Mouse (Mus musculus) CH12.LX (cell line): Measurements from ENCODE around the gene Grb2.

ENCODE experiments used
- CTCF ChIP-seq, 2 experiments: IDR thresholded peaks in 1 of 2; conservative IDR thresholded peaks in 1 of 2; 2 replicates each; pipeline ENCODE4 v1.5.1; 2011 to 2012; ENCODE audit warnings: low read depth in 2 of 2, low read length in 2 of 2, improper control_type of control experiment in 1 of 2, inconsistent platforms in 1 of 2, mild to moderate bottlenecking in 1 of 2, moderate library complexity in 1 of 2
- ELF1 ChIP-seq: IDR thresholded peaks from 2 replicates; pipeline ENCODE4 v1.6.1; 2014; ENCODE audit warnings: low read depth, mild to moderate bottlenecking, inconsistent platforms, low read length, improper control_type of control experiment
- ETS1 ChIP-seq: conservative IDR thresholded peaks from 2 replicates; pipeline ENCODE4 v1.6.1; 2012; ENCODE audit warnings: low read depth, mild to moderate bottlenecking, inconsistent platforms, low read length, improper control_type of control experiment, moderate library complexity
- GABPA ChIP-seq: IDR thresholded peaks from 2 replicates; pipeline ENCODE4 v1.6.1; 2012; ENCODE audit warnings: low read depth, low read length, improper control_type of control experiment, inconsistent platforms; ENCODE audit not compliant: insufficient replicate concordance
- MAX ChIP-seq: IDR thresholded peaks from 2 replicates; pipeline ENCODE4 v1.6.1; 2011; ENCODE audit warnings: low read length, improper control_type of control experiment
- NELFE ChIP-seq: IDR thresholded peaks from 2 replicates; pipeline ENCODE4 v1.6.1; 2011; ENCODE audit warnings: low read depth, low read length, improper control_type of control experiment
- POLR2A ChIP-seq: IDR thresholded peaks from 2 replicates; pipeline ENCODE4 v1.6.1; 2011; ENCODE audit warnings: low read depth, mild to moderate bottlenecking, improper control_type of control experiment, low read length
- USF1 ChIP-seq: IDR thresholded peaks from 2 replicates; pipeline ENCODE4 v1.6.1; 2014; ENCODE audit warnings: low read depth, mild to moderate bottlenecking, inconsistent platforms, low read length, improper control_type of control experiment
- ZC3H11A ChIP-seq: IDR thresholded peaks from 2 replicates; pipeline ENCODE4 v1.6.1; 2012; ENCODE audit warnings: low read depth, mild to moderate bottlenecking, inconsistent platforms, low read length, improper control_type of control experiment
- ZMIZ1 ChIP-seq: IDR thresholded peaks from 2 replicates; pipeline ENCODE4 v1.6.1; 2012; ENCODE audit warnings: low read depth, mild to moderate bottlenecking, inconsistent platforms, low read length, improper control_type of control experiment
- ZNF384 ChIP-seq: IDR thresholded peaks from 2 replicates; pipeline ENCODE4 v1.6.1; 2012; ENCODE audit warnings: low read depth, low read length, improper control_type of control experiment, inconsistent platforms

DNA sequence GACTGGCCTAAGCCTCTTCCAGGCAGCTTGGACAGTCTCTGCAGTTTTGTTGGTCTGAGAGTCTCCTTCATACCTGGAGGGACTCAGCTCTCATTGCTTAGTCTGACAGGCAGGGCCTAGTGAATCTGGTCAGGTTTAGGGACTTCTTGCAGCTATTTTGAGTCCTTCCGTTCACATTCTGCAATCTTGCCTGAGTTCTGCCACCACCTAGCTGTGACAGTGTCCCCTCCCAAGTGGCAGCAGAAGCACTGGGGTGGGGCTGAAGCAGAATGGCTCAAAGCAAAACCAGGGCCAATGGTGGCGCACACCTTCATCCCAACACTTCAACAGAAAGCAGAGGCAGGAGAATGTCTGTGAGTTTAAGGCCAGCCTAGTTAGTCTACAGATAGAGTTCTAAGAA, 2.8 kb downstream of the Grb2 start:
- peak in 1 of 2 experiments; percentile 39; a peak in 2 of 4 replicates for TF ChIP-seq CTCF (conservative IDR thresholded peaks at IDR 0.05 in 1 of 2, IDR thresholded peaks at IDR 0.05 in 1 of 2; ENCODE audit: low read depth in 2 of 2, low read length in 2 of 2)
- no peak for TF ChIP-seq USF1
- no peak for TF ChIP-seq ELF1
- no peak for TF ChIP-seq ZMIZ1
- peak; percentile 30; the same call in 1 of the 2 replicates for TF ChIP-seq POLR2A
- no peak for TF ChIP-seq GABPA
- no peak for TF ChIP-seq ZNF384
- TF ChIP-seq MAX, result no peak
- peak; percentile 25; the same call in 1 of the 2 replicates for TF ChIP-seq ETS1
- TF ChIP-seq NELFE, result no peak
- no peak for TF ChIP-seq ZC3H11A
